Mouse (Mus musculus) olfactory bulb, adult 2 months (tissue): ENCODE measurements around the gene Rhox3c.
"Not testable (repeated sequence)": the region's sequence is repeated elsewhere in the genome, so short reads cannot be mapped to it uniquely, and the experiment has no call there.

Experiments used
- CTCF ChIP-seq: fragments of 200-500 bp; IDR thresholded peaks from 2 replicates; pipeline ENCODE4 v1.5.1; 2012; ENCODE audit warnings: low read depth, mild to moderate bottlenecking, low read length, moderate library complexity; ENCODE audit not compliant: insufficient read depth
- POLR2A ChIP-seq: fragments of 200-500 bp; IDR thresholded peaks from 2 replicates; pipeline ENCODE4 v1.6.1; 2012; ENCODE audit warnings: mild to moderate bottlenecking, low read depth, low read length, moderate library complexity; ENCODE audit not compliant: insufficient read depth

- TF ChIP-seq CTCF, POLR2A: not testable (repeated sequence)
These were observed 21.7 kb downstream of the Rhox3c start, which contains the start of gene Rhox4c for GRCm38 (mm10) chrX:37480037-37480436.
